Mouse (Mus musculus): ENCODE results near the gene Cyfip2.

- TF ChIP-seq CTCF (IDR thresholded peaks at IDR 0.05) (no peak), EP300 (IDR thresholded peaks at IDR 0.05) (no peak)
Measured at GRCm38 (mm10) chr11:46204841-46205240, 107.8 kb downstream of the Cyfip2 start.
